Mouse (Mus musculus): ENCODE measurements at regions not wholly inside any gene's neighbourhood (a gene's known extent, or its start where the extent isn't known, plus 50 kb on each side); places are given as distances from the start of the nearest gene placed in this dataset.
A peak's percentile ranks its signal among the peaks of the same experiment; 100 is the strongest.
"Not testable (repeated sequence)": the region's sequence is repeated elsewhere in the genome, so short reads cannot be mapped to it uniquely, and the experiment has no call there.

GRCm38 (mm10) chr2:92788875-92789274 is 126.0 kb upstream of the Syt13 start:
- Histone ChIP-seq H3K4me1 (replicated peaks) (no peaks in the 10 kb centered on the region), H3K36me3 (no peaks in the 10 kb centered on the region), H3K9me3 (no peaks in the 10 kb centered on the region), H3K4me3 (no peak overlapping the region), H3K27me3 (ENCODE audit: insufficient read depth, poor library complexity, severe bottlenecking) (no peaks in the 10 kb centered on the region), H3K27ac (no peak overlapping the region)
- WGBS, result 85% methylated on average over 5 of the region's 5 CpGs
- no peak for DNase-seq (ENCODE audit: low spot score)

GRCm38 (mm10) chr2:92790374-92790773 is 124.5 kb upstream of the Syt13 start:
- H3K36me3 ChIP-seq, result no peaks in the 10 kb centered on the region
- H3K27ac ChIP-seq, result no peak overlapping the region
- H3K27me3 ChIP-seq (ENCODE audit: insufficient read depth, poor library complexity, severe bottlenecking), result no peaks in the 10 kb centered on the region
- WGBS, result 90% methylated on average over 2 of the region's 2 CpGs
- no peaks in the 10 kb centered on the region for H3K9me3 ChIP-seq
- DNase-seq (ENCODE audit: low spot score), result no peak
- H3K4me1 ChIP-seq (replicated peaks), result no peaks in the 10 kb centered on the region
- H3K4me3 ChIP-seq, result no peak overlapping the region

- 88% methylated on average over 4 of the region's 4 CpGs for WGBS
- Histone ChIP-seq H3K4me1 (replicated peaks) (0 out of 2 replicates have a peak, but pooled peaks cover 1% of the 10 kb centered on the region), H3K9me3 (no peaks in the 10 kb centered on the region), H3K4me3 (no peak overlapping the region), H3K27ac (no peak overlapping the region), H3K36me3 (no peaks in the 10 kb centered on the region), H3K27me3 (ENCODE audit: insufficient read depth, poor library complexity, severe bottlenecking) (no peaks in the 10 kb centered on the region)
- no peak for DNase-seq (ENCODE audit: low spot score)
Observed at GRCm38 (mm10) chr2:92799770-92800169, 115.1 kb upstream of the Syt13 start.

- Histone ChIP-seq H3K4me1 (replicated peaks) (peaks cover 9% of the 10 kb centered on the region), H3K27ac (no peak overlapping the region), H3K9me3 (no peaks in the 10 kb centered on the region), H3K4me3 (no peak overlapping the region), H3K27me3 (ENCODE audit: insufficient read depth, poor library complexity, severe bottlenecking) (no peaks in the 10 kb centered on the region), H3K36me3 (no peaks in the 10 kb centered on the region)
- no peak for DNase-seq (ENCODE audit: low spot score)
- WGBS, result 77% methylated on average over 5 of the region's 5 CpGs
Observed at GRCm38 (mm10) chr2:92800667-92801066, 114.2 kb upstream of the Syt13 start.

- no peak for DNase-seq (ENCODE audit: low spot score)
- H3K27ac ChIP-seq, result no peak overlapping the region
- H3K4me1 ChIP-seq (replicated peaks), result peaks cover 51% of the 10 kb centered on the region
- H3K9me3 ChIP-seq, result no peaks in the 10 kb centered on the region
- no peaks in the 10 kb centered on the region for H3K36me3 ChIP-seq
- H3K4me3 ChIP-seq, result no peak overlapping the region
- H3K27me3 ChIP-seq (ENCODE audit: insufficient read depth, poor library complexity, severe bottlenecking), result no peaks in the 10 kb centered on the region
- WGBS, result 67% methylated on average over 1 of the region's 1 CpGs
Observed at GRCm38 (mm10) chr2:92804916-92805315, 110.0 kb upstream of the Syt13 start.

GRCm38 (mm10) chr2:92805761-92806160 is 109.1 kb upstream of the Syt13 start:
- WGBS, result 29% methylated on average over 4 of the region's 4 CpGs
- Histone ChIP-seq H3K4me1 (replicated peaks) (peaks cover 57% of the 10 kb centered on the region), H3K27ac (peak overlapping the region; percentile 88), H3K27me3 (ENCODE audit: insufficient read depth, poor library complexity, severe bottlenecking) (peaks cover 6% of the 10 kb centered on the region; the same call in 1 of the 2 replicates), H3K4me3 (no peak overlapping the region), H3K36me3 (no peaks in the 10 kb centered on the region), H3K9me3 (no peaks in the 10 kb centered on the region)
- no peak for DNase-seq (ENCODE audit: low spot score)

- Histone ChIP-seq H3K36me3 (no peaks in the 10 kb centered on the region), H3K4me1 (replicated peaks) (peaks cover 57% of the 10 kb centered on the region), H3K9me3 (no peaks in the 10 kb centered on the region), H3K27me3 (ENCODE audit: insufficient read depth, poor library complexity, severe bottlenecking) (peaks cover 6% of the 10 kb centered on the region; the same call in 1 of the 2 replicates), H3K27ac (peak overlapping the region; percentile 88), H3K4me3 (no peak overlapping the region)
- WGBS, result 19% methylated on average over 7 of the region's 7 CpGs
- DNase-seq (ENCODE audit: low spot score), result peak; percentile 26
Observed at GRCm38 (mm10) chr2:92806481-92807195, 108.3 kb upstream of the Syt13 start.

GRCm38 (mm10) chr2:92807404-92807803 is 107.5 kb upstream of the Syt13 start:
- DNase-seq (ENCODE audit: low spot score), result peak; percentile 63
- H3K9me3 ChIP-seq, result no peaks in the 10 kb centered on the region
- no peaks in the 10 kb centered on the region for H3K36me3 ChIP-seq
- H3K4me1 ChIP-seq (replicated peaks), result peaks cover 57% of the 10 kb centered on the region
- peaks cover 6% of the 10 kb centered on the region; the same call in 1 of the 2 replicates for H3K27me3 ChIP-seq (ENCODE audit: insufficient read depth, poor library complexity, severe bottlenecking)
- no peak overlapping the region for H3K4me3 ChIP-seq
- peak overlapping the region; percentile 88 for H3K27ac ChIP-seq
- WGBS, result 3% methylated on average over 8 of the region's 8 CpGs

GRCm38 (mm10) chr2:92808121-92808520 is 106.8 kb upstream of the Syt13 start:
- no peak overlapping the region for H3K4me3 ChIP-seq
- DNase-seq (ENCODE audit: low spot score), result no peak
- 64% methylated on average over 4 of the region's 4 CpGs for WGBS
- peaks cover 6% of the 10 kb centered on the region; the same call in 1 of the 2 replicates for H3K27me3 ChIP-seq (ENCODE audit: insufficient read depth, poor library complexity, severe bottlenecking)
- H3K4me1 ChIP-seq (replicated peaks), result peaks cover 62% of the 10 kb centered on the region
- peak overlapping the region; percentile 88 for H3K27ac ChIP-seq
- H3K36me3 ChIP-seq, result no peaks in the 10 kb centered on the region
- H3K9me3 ChIP-seq, result no peaks in the 10 kb centered on the region

- no peak for DNase-seq (ENCODE audit: low spot score)
- H3K36me3 ChIP-seq, result no peaks in the 10 kb centered on the region
- H3K9me3 ChIP-seq, result no peaks in the 10 kb centered on the region
- peaks cover 6% of the 10 kb centered on the region; the same call in 1 of the 2 replicates for H3K27me3 ChIP-seq (ENCODE audit: insufficient read depth, poor library complexity, severe bottlenecking)
- H3K27ac ChIP-seq, result peak overlapping the region; percentile 43; the same call in 1 of the 2 replicates
- WGBS, result 24% methylated on average over 3 of the region's 3 CpGs
- peaks cover 65% of the 10 kb centered on the region for H3K4me1 ChIP-seq (replicated peaks)
- no peak overlapping the region for H3K4me3 ChIP-seq
Observed at GRCm38 (mm10) chr2:92809226-92809625, 105.7 kb upstream of the Syt13 start.

- peaks cover 6% of the 10 kb centered on the region; the same call in 1 of the 2 replicates for H3K27me3 ChIP-seq (ENCODE audit: insufficient read depth, poor library complexity, severe bottlenecking)
- no peak overlapping the region for H3K27ac ChIP-seq
- DNase-seq (ENCODE audit: low spot score), result no peak
- no peaks in the 10 kb centered on the region for H3K9me3 ChIP-seq
- no peaks in the 10 kb centered on the region for H3K36me3 ChIP-seq
- WGBS, result 83% methylated on average over 4 of the region's 4 CpGs
- no peak overlapping the region for H3K4me3 ChIP-seq
- H3K4me1 ChIP-seq (replicated peaks), result peaks cover 64% of the 10 kb centered on the region
Observed at GRCm38 (mm10) chr2:92809681-92810323, 105.1 kb upstream of the Syt13 start.

GRCm38 (mm10) chr2:92810956-92811355 is 103.9 kb upstream of the Syt13 start:
- H3K27me3 ChIP-seq (ENCODE audit: insufficient read depth, poor library complexity, severe bottlenecking); H3K9me3 ChIP-seq; H3K36me3 ChIP-seq; H3K27ac ChIP-seq; H3K4me3 ChIP-seq: not testable (repeated sequence)
- DNase-seq (ENCODE audit: low spot score), result peak; percentile 58
- WGBS, result 15% methylated on average over 6 of the region's 6 CpGs
- peaks cover 53% of the 10 kb centered on the region for H3K4me1 ChIP-seq (replicated peaks)

GRCm38 (mm10) chr2:92813028-92813427 is 101.9 kb upstream of the Syt13 start:
- 78% methylated on average over 11 of the region's 11 CpGs for WGBS
- Histone ChIP-seq H3K4me1 (replicated peaks) (peaks cover 32% of the 10 kb centered on the region), H3K36me3 (no peaks in the 10 kb centered on the region), H3K27ac (no peak overlapping the region), H3K27me3 (ENCODE audit: insufficient read depth, poor library complexity, severe bottlenecking) (peaks cover 6% of the 10 kb centered on the region; the same call in 1 of the 2 replicates), H3K9me3 (no peaks in the 10 kb centered on the region), H3K4me3 (no peak overlapping the region)
- DNase-seq (ENCODE audit: low spot score), result no peak
